Mouse (Mus musculus) embryo, embryonic 10.5 days (tissue): ENCODE data around the gene Heatr4.
A peak's percentile ranks its signal among the peaks of the same experiment; 100 is the strongest.
"Not testable (repeated sequence)": the region's sequence is repeated elsewhere in the genome, so short reads cannot be mapped to it uniquely, and the experiment has no call there.

ENCODE experiments used
- DNase-seq: peaks from one replicate; pipeline ENCODE4 v3.0.0-alpha.2; 2015; ENCODE audit warnings: low spot score

The Heatr4 gene

DNA sequence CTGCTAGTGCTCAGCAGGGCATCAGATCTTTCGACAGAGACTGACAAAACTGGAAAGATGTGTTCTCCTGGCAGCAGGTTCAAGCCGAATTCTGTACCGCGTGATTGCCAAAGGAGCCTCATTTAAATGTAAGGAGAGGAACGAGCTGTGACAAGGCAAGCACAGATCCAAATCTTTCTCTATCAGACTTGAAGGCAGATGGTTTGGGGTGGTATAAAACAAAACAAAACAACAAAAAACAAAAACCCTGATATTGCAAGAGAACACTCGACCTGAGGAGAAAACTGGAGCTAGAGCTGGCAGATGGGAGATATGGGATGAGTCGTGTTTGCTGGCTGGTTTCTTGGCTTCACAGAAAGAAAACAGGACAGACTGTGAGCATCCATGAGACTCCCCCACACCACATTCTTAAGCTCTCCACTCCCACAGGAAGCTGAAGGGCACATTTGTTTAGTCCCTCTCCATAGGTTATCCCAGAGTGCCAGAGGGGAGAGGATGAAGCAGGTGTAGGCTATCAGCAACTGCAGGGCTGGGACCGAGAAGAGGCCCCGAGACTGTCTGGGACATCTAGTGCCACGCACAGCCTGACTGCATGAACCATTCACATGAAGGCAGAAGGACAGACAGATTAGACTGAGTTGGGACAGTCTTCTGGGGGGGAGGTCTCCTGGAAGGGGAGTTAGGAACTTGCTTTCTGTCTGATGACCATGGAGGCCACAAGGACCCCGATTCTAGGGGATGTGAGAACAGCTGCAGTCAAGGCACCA is 13.9 kb upstream of the Heatr4 start:
- DNase-seq, result no peak

DNA sequence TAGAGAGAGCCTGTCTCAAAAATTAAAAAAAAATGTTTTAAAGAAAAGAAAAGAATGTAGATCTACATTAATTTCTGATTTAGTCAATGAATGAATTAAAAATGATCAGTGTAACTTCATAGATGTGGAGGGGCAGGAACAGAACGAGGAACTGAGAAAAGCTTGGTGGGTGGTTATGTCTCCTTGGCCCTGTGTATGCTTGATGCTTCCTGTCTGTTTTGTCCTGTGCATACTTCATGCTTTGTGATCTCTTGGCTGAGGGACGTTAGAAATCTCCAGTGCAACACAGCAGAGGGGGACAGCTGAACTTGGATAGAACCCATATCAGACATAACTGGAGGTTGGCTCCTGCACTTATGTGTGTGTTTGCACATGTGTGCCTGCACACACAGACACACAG is 12.6 kb upstream of the Heatr4 start:
- DNase-seq, result no peak

DNA sequence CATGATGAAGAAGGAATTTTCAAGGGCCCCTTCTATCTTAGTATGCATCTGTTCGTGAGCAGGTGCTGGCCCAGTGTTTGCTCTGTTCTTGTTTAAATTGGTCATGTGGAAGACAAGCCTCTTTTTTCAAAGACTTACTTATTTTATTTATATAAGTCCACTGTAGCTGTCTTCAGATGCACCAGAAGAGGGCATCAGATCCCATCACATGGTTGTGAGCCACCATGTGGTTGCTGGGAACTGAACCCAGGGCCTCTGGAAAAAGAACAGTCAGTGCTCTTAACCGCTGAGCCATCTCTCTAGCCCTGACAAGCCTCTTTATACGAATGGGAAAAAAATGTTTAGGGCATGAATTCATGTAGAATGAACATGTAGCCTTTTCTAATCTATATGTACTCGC is 4.7 kb upstream of the Heatr4 start:
- no peak for DNase-seq

DNA sequence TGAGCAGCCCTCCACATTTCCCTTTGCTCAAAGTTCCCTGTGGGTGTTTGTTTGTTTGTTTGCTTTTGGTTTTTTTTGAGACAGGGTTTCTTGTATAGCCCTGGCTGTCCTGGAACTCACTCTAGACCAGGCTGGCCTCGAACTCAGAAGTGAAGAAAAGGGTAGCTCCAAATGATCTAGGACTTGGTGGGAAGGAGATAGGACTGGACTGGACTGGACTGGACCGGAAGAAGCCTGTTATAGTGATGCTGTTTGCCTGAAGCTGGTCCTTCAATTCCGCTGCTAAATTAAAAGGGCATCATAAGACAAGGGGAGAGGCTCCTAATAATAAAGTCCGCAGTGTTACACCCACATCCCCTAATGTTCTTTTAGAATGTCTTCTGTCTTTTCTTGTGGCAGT is 3.8 kb upstream of the Heatr4 start:
- DNase-seq, result peak; percentile 48

DNA sequence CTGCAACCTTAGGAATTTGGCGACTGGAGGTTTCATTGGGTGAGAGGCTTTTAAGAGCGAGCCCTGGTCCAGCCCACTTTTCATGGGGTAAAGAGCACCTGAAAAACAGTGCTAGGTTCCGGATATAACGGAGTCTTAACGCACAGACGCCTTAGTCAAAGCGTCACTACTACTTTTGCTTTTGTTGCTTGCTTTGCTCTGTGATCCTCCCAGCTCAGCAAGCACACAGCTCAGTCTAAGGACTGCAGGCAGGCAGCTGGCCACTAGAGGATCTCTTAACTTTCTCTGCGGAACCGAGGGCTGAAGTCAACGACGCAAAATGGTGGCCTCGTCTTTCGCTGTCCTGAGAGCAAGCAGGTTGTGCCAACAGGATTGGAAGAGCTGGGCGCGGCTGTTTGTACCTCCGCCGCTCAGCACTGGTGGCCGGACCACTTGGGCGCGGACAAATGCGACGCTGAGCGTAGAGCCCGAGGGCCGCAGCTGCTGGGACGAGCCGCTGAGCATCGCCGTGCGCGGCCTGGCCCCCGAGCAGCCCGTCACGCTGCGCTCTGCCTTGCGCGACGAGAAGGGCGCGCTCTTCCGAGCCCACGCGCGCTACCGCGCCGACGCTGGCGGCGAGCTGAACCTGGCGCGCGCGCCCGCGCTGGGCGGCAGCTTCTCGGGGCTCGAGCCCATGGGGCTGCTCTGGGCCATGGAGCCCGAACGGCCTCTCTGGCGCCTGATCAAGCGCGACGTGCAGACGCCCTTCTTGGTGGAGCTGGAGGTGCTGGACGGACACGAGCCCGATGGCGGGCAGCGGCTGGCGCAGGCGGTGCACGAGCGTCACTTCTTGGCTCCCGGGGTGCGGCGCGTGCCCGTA is 3.2 kb upstream of the Heatr4 start, which contains the start of gene Acot2:
Acot2 (plus strand) TSS at position 279 of the 859 bp plus-strand sequence.
- peak; percentile 88 for DNase-seq

DNA sequence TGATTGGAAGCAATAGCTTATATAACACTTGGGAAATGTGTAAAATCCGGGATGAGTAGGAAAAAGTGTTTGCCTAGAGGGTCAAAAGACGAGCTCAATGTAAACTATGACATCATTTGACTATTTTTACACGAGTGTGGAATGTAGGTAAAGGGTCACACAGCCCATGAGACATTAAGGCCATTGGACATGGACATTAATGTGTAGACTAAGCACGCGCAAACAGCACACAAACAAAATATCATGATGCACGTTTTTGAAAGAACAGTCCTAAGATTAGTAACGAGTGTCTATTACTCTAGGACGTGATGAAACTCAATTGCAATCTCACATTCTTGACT is 2.6 kb upstream of the Heatr4 start:
- DNase-seq, result no peak

DNA sequence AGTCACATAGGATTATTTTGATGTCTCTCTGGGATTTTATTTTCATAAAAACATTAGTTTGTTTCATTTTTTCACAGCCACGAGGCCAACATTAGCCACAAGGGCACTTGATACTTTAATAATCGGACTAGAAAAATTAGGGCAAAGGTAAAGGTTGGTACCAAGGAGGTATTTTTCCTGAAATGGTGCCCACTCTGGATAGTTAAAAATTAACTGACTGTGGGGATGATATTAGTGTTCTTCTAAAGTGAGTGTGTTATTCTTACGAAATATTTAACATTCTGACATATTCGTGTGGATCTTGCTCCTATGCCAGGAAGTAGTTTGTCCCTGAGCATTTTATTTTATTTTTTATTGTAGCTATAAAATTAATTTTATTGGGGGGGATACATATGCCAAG is 3.0 kb downstream of the Heatr4 start:
- DNase-seq, result no peak

DNA sequence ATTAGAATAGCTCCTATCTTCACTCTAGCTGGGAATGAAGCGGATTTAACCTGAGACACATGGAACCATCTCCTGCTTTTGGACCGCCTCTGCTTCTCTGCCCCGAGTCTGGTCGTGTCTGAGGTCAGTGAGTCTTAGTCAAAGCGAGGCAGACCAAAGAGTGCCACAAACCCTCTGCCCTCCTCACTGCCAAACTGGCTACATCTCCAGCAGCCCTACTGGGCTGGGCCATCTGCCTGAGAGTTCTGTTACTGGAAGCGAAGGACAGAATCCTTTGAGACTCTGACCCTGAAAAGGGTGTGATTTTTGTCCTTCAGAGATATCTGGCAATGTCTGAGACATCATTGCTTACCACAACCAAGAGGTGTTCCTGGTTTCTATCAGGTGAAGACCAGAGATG is 5.8 kb downstream of the Heatr4 start:
- DNase-seq, result no peak

DNA sequence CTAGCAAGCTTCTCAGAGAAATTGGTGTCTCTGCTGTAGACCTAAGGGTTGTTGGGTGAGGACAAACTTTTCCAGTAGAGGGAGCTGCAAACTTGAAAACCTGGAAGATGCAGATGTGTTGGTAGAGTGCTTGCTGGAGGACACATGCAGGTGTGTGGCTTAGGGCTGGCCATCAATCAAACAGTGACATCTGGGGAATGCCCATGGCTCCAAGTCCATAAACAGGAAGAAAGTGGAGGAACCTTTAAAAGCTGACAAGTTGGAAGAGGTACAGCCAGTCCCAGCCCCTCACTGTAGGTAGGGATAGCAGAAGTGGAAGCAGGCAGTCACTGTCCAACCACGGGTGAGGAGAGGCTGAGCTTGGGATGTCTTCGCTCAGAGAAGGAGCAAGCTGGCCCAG is 12.5 kb downstream of the Heatr4 start:
- peak; percentile 68 for DNase-seq

DNA sequence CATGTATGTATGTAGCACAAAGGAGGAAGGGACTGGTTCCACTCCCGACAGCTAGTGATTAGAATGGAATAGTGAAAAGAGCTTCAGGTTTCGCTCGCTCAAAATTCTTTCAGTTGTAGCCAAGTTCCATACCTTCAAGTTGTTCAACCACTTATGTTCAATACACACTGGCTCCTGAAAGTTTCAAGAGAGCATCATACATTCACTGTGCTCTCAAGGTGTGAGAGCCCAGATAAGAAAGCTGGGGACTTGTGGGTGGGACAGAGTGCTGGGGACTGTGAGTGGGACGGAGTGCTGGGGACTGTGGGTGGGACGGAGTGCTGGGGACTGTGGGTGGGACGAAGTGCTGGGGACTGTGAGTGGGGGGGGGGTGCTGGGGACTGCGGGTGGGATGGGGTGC is 19.4 kb downstream of the Heatr4 start:
- no peak for DNase-seq

DNA sequence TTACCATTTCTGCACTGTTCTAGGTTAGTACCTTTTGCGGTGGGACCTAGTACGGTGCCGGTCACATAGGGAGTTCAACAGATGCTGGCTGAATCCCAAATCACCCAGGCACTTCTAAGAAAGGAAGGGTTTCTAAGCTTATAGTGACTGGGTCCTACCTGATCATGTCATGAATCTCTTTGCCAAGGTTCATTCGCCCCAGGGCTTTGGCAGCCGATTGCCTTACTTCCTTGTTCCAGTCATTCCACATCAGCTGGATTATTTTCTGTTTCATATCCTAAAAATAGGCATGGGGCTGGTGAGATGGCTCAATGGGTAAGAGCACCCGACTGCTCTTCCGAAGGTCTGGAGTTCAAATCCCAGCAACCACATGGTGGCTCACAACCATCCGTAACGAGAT is 26.4 kb downstream of the Heatr4 start:
- no peak for DNase-seq

DNA sequence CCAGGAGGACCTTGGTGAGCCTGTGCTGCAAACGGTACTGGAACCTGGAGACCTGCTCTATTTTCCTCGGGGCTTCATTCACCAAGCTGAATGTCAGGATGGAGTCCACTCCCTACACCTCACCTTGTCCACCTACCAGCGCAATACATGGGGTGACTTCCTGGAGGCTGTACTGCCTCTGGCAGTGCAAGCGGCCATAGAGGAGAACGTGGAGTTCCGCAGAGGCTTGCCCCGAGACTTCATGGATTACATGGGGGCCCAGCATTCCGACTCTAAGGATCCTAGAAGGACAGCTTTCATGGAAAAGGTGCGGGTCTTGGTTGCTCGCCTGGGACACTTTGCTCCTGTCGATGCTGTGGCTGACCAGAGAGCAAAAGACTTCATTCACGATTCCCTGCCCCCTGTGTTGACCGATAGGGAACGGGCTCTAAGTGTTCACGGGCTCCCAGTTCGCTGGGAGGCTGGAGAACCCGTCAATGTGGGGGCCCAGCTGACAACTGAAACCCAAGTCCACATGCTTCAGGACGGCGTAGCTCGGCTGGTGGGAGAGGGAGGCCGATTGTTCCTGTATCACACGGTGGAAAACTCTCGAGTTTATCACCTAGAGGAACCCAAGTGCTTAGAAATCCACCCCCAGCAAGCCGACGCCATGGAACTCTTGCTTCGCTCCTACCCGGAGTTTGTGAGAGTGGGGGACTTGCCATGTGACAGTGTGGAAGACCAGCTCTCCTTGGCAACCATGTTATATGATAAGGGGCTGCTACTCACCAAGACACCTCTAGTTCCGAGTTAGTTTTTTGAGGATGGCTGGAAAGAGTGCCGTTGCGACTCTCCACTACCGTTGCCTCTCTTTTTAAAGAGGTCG is 32.7 kb downstream of the Heatr4 start:
- DNase-seq, result no peak

DNA sequence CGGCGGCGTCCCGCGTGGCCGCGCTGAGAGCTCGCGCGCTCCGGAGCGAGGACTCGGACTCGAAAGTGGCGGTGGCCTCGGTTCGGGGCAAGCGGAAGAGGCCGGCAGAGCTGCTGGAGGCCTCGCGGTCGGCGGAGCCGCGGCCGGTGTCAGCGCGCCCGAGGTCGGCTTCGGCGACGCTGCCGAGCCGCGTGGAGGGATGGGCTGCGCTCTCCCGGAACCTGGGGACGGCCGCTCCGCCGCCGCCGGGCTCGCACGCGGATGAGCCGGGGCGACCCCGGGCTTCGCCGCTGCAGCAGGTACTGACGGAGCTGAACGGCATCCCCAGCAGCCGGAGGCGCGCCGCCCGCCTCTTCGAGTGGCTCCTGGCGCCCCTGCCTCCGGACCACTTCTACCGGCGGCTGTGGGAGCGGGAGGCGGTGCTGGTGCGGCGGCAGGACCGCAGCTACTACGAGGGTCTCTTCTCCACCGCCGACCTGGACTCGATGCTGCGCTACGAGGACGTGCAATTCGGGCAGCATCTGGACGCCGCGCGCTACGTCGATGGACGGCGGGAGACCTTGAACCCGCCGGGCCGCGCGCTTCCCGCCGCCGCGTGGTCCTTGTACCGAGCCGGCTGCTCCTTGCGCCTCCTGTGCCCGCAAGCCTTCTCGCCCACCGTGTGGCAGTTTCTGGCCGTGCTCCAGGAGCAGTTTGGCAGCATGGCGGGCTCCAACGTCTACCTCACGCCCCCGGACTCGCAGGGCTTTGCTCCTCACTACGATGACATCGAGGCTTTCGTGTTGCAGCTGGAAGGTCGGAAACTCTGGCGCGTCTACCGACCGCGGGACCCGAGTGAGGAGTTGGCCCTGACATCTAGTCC is 33.6 kb downstream of the Heatr4 start:
- DNase-seq, result peak; percentile 57

DNA sequence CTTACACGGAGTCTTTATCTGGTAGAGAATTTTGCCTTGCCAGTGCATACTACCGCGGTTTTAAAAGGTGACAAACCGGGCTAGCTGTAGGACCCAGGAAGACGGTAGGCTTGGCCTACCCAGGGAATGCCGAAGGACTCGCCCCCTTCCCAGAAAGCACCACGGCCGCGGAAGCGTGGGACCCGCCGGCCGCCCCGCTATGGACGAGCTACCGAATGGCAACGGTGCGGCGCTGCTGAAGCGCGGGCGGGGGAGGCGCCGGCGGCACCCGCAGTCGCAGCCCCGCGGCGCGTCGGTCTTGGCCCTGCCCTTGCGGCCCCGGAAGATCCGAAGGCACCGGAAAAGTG is 34.2 kb downstream of the Heatr4 start, which contains the start of gene Riox1:
Riox1 (plus strand) TSS at position 116 of the 347 bp plus-strand sequence.
- peak; percentile 92 for DNase-seq

DNA sequence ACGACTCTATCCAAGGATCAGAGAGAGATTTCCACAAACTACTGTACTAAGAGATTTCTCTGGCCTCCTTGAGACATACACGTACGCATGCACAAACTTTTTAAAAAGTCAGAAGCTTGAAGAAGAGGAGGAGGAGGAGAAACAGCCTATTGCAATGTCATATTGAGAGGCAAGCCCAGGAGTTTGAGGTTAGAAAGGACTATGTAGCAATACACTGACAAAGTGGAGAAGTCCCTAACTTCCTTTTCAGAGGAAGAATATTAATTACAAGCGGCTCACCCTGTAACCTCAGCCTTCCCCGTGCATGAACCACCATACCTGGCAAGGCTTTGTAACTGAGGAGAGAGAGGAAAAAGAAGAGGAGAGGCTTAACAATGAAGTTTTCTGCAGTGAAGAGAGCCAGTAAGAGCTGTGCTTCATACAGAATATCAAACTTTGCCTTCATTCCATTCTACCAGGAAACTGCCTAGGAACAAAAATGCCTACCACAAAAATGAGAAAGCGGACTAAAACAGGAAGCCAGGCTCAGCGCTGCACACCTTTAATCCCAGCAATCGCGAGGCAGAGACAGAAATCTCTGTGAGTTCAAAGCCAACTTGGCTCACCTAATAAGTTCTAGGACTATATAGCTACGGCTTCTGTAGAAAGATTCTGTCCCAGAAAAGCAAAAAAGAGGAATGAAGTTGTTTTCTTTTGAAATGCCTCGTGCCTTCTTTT is 34.7 kb downstream of the Heatr4 start:
- no peak for DNase-seq

DNA sequence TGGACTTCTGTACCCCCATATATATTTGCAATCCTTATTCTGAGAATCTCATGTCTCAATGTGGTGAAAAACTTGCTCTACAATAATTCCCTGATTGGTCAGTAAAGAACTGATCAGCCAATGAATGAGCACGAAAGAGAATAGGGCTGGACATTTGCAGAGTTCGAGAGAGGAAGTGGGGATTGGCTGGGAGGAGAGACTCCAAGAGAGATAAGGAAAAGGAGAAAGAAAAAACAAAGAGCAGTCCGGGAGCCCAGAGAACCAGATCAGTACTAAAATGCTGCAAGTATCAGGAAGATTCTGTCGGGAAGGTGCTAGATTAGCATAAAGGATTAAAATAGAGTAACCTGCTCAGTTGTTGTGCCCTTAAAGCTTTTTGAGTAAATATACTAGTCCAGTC is 35.6 kb downstream of the Heatr4 start:
- no peak for DNase-seq

DNA sequence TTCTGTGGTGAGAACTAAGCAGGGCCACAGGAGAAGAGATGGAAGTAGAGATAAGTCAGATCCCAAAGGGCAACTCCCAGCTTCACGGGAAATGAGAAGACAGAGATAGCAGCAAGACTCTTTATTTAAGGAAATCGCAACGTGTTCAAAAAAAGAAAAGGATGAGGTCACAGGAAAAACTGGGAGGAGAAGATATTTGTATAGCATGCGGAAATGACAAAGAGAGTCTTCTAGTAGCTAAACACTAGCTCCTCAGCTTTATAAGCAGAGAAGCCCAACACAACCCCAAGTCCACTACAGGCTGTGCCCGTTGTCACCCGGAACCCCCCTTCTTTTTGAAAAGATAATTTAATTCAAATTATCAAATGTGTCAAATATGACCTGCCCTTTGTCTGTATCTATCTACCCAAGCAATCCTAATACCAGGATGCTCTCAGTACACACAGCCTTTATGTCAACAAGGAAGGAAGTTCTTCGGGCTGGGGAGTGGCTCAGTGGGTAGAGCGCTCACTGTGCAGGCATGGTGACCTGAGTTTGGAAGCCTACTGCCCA is 37.3 kb downstream of the Heatr4 start:
- DNase-seq, result no peak

DNA sequence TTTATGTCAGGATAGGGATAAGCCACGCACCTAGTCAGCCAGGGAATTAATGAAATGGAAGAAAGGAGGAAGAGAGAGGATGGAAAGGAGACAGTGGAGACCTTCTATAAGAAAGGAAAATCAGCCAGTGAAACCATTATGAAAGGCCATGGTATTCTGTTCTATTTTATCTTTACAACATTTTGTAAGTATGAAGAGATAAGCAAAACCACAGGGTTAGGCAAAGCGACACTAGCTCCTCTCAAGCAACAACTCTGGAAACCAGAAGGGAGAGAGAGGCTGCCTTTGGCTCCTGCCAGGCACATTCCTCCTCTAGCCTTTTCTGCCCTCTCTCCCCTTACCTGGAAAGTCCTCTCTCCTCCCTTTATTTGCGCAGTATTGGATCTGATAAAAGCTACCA is 42.7 kb downstream of the Heatr4 start:
- no peak for DNase-seq

DNA sequence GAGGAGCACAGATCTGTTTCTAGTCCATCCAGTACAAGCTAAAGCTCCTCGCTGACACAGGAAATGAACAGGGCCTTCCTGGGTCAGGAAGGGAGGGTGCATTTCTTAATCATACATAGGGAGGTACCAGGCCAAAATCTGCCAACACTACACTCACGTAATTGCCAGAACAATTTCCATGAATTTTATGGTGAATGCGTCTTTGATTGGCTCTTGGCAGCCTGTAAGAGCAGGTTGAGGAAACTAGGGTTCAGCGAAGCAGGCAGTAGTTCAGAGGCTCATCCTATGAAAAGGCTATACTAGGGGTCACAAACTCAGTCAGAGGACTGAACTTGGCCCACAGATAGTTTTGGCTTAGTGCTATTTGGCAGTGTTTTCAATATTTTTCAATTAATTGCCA is 44.6 kb downstream of the Heatr4 start:
- DNase-seq, result no peak

DNA sequence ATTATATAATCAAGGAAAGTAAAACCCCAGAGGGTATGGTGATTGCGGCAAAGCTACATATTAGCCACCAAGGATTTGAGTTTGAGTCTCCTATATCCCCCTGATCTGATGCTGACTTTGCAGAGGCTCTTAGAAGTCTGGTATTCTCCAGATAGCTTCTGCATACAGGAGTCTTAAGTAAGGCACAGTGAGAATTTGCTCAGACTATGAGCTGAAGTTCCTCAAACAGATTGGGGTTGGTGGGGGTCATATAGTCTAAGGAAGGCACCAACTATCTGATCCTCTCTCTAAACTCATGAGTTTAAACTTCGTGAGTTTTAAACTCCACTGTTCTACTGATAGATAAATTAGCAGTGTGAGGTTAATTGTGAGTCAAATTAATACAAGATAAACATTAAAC is 45.3 kb downstream of the Heatr4 start:
- no peak for DNase-seq

DNA sequence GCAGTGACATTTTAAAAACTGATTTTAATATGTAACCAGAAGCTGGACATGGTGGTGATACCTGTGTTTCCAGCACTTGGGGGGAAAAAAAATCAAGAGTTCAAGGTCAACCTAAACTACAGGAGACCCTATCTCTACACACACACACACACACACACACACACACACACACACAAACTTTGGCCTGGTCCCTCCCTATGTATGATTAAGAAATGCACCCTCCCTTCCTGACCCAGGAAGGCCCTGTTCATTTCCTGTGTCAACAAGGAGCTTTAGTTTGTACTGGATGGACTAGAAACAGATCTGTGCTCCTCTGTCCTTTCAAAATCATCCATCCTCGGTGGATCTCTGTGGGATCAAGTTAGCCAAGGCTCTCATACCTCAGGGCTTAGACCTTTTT is 46.1 kb downstream of the Heatr4 start:
- not testable (repeated sequence) for DNase-seq
